Mouse (Mus musculus): ENCODE measurements at regions not wholly inside any gene's neighbourhood (a gene's known extent, or its start where the extent isn't known, plus 50 kb on each side); places are given as distances from the start of the nearest gene placed in this dataset.
A peak's percentile ranks its signal among the peaks of the same experiment; 100 is the strongest.

DNA sequence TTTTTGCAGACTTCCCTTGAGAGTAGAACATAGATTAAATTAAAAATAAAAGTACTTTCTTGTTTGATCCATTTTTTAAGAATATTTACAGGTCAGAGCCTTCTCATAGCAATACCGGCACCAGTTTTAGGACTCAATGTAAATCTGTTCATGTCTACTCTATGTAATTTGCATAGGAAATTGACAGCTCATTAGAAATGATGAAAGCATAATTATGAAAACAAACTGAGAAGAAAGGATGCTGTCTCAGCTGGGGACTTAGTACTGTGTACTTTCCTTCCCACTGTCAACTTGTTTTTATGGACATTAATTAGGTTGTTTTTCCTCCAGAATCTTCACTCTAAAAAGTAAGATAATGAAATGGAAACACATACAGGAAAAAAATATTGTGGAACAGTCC lies 3344.8 kb upstream of the Gm6569 start:
- Histone ChIP-seq H3K9ac (no peak overlapping the region), H3K4me2 (replicated peaks) (no peak overlapping the region), H3K4me3 (no peak overlapping the region), H3K27me3 (replicated peaks) (no peaks in the 10 kb centered on the region), H3K4me1 (no peaks in the 10 kb centered on the region), H3K9me3 (no peaks in the 10 kb centered on the region), H3K36me3 (no peaks in the 10 kb centered on the region), H3K27ac (no peak overlapping the region)
- WGBS, result 90% methylated on average over 1 of the region's 1 CpGs
- ATAC-seq (ENCODE audit: low FRiP score, low read depth), result no peak

DNA sequence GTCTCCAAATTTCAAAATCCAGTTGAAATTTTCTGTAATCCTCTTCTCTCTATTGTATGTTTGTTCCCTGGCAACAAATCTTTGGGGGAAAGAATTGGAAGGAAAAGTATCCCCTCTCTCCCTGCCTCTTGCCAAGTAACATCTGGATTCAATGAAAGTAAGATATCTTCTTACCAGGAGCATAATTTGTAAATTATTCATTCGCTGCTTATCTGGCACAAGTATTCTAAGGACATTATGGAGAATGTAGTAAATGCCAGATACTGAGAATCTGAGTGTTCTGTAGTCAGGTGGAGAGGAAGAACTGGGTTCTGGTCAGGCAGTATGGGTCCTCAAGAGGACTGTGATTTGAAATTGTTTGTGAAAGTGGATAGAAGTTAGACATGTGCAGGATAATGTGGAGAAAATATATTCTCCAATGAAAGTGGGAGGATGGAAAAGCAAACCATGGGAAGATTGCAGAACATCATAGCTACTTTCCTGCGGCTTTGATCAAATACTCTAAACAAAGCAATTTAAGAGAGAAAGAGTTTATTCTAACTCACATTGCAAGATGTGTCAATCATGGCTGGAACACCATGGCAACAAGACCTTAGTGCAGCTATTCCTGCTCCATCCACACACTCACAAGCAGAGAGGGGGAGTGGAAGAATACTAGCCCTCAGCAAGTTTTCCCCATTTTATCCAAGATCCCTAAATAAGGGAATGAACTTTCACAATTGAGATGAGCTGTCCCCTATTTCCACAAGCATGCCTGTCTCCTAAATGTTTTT lies 3327.1 kb upstream of the Gm6569 start:
- Histone ChIP-seq H3K9me3 (no peaks in the 10 kb centered on the region), H3K27ac (no peak overlapping the region), H3K27me3 (replicated peaks) (no peaks in the 10 kb centered on the region), H3K4me3 (no peak overlapping the region), H3K36me3 (no peaks in the 10 kb centered on the region), H3K4me2 (replicated peaks) (no peak overlapping the region), H3K9ac (no peak overlapping the region), H3K4me1 (no peaks in the 10 kb centered on the region)
- WGBS, result 85% methylated on average over 2 of the region's 2 CpGs
- ATAC-seq (ENCODE audit: low FRiP score, low read depth), result no peak

DNA sequence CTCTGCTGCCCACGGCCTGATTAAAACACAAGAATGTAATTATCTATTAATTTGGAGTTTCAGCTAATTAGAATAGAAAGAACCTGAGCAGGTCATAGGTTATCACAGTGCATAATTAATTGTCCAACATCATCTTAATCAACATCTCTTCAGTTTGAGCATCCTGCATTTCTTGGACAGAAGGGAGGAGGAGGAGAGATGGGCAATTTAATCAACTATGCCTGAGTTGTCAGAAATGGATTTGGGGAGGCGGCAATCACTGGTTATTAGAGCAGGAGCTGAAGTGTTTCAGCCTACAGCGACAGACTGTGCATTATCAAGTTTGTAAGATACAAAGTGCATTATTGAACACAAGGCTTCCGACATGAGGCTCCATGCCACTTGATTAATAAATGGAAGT lies 3313.8 kb upstream of the Gm6569 start:
- WGBS, result 69% methylated on average over 4 of the region's 4 CpGs

DNA sequence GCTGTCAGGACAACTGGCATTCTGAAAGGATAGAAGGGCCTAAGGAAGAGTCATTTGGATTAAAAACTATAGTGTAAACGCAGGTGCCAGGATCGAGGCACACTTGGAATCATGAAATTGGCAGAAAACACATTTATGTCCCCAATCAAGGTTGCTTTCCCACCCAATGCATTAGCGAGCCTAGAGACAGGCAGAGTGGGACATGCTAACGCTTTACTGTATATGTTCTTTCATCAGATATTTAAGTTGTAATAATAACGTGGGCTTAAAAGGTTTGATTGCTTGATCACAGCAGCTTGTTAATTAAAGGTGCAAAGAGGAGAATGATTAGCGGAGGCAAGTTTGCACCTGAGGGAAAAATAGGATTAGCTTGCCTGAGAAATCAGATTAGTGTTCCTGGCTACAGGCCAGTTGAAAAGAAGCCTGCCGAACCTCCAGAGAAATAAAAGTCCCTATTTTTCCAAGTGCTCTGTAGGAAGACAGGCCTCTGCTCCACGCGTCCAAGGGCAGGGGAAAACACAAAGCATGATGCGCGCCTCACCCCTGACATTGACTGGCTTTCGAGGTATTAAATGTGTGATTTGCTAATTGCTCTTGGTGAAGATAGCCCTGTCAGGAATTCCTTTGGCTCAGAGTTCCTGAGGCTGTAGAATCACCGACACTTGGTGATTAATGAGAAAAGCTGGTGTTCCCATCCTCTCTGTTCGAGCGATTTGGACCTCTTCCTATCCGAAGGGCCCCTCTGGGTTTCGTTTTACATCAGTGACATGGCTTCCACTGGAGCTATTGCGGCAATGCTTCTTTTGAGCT lies 3279.4 kb upstream of the Gm6569 start:
- no peaks in the 10 kb centered on the region for H3K36me3 ChIP-seq
- no peaks in the 10 kb centered on the region for H3K4me1 ChIP-seq
- 61% methylated on average over 18 of the region's 18 CpGs for WGBS
- H3K9me3 ChIP-seq, result no peaks in the 10 kb centered on the region
- no peak overlapping the region for H3K4me3 ChIP-seq
- no peaks in the 10 kb centered on the region for H3K27me3 ChIP-seq (replicated peaks)
- no peak overlapping the region for H3K4me2 ChIP-seq (replicated peaks)
- H3K27ac ChIP-seq, result no peak overlapping the region
- no peak for ATAC-seq (ENCODE audit: low FRiP score, low read depth)
- H3K9ac ChIP-seq, result no peak overlapping the region

More for the DNA sequence above, 3313.8 kb upstream of the Gm6569 start:
- no peaks in the 10 kb centered on the region for H3K9me3 ChIP-seq
- no peak overlapping the region for H3K9ac ChIP-seq
- no peaks in the 10 kb centered on the region for H3K4me1 ChIP-seq
- no peak for ATAC-seq (ENCODE audit: low FRiP score, low read depth)
- H3K4me3 ChIP-seq, result no peak overlapping the region
- no peaks in the 10 kb centered on the region for H3K36me3 ChIP-seq
- no peak overlapping the region for H3K27ac ChIP-seq
- H3K27me3 ChIP-seq (replicated peaks), result no peaks in the 10 kb centered on the region
- no peak overlapping the region for H3K4me2 ChIP-seq (replicated peaks)

DNA sequence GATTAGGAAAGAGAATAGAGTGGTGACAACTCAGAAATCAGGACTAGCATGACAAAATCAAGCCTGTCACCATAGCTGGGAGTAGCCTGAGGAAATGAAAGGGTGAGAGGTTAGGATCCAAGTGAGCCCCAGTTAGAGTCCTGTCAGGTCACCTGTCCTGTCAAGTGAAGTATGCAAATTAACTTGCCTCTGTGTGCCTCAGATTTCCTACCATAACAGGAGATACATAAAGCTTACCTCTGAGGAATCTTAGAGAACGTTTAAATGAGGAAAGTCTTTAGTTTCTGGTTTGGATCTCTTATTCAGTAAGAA lies 3278.8 kb upstream of the Gm6569 start:
- no peaks in the 10 kb centered on the region for H3K4me1 ChIP-seq
- 71% methylated on average over 1 of the region's 1 CpGs for WGBS
- ATAC-seq (ENCODE audit: low FRiP score, low read depth), result no peak
- H3K9ac ChIP-seq, result no peak overlapping the region
- H3K4me3 ChIP-seq, result no peak overlapping the region
- no peak overlapping the region for H3K4me2 ChIP-seq (replicated peaks)
- no peaks in the 10 kb centered on the region for H3K27me3 ChIP-seq (replicated peaks)
- no peaks in the 10 kb centered on the region for H3K36me3 ChIP-seq
- H3K27ac ChIP-seq, result no peak overlapping the region
- H3K9me3 ChIP-seq, result no peaks in the 10 kb centered on the region

DNA sequence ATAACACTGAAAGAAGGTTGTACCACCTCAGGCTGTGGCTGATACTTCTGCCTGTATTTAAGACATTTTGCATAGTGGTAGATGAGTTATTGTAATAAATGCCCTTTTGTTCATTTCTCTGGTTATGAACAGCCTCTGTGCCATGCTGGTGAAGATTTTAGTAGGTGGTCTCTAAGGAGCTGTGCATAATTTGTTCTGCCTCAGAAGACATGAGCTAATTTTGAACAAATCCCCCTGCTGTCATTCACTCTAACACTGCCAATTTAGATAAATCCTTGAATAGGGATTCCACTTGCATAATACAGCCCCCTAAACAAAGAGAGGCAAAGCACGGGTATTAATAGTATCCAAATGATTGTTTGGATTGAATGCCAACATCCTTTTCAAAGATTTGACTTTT lies 3240.1 kb upstream of the Gm6569 start:
- Histone ChIP-seq H3K9me3 (no peaks in the 10 kb centered on the region), H3K36me3 (no peaks in the 10 kb centered on the region), H3K4me3 (no peak overlapping the region), H3K27me3 (replicated peaks) (no peaks in the 10 kb centered on the region), H3K4me1 (no peaks in the 10 kb centered on the region), H3K4me2 (replicated peaks) (no peak overlapping the region), H3K27ac (no peak overlapping the region), H3K9ac (no peak overlapping the region)
- no peak for ATAC-seq (ENCODE audit: low FRiP score, low read depth)
- WGBS, result 35% methylated on average over 1 of the region's 1 CpGs

DNA sequence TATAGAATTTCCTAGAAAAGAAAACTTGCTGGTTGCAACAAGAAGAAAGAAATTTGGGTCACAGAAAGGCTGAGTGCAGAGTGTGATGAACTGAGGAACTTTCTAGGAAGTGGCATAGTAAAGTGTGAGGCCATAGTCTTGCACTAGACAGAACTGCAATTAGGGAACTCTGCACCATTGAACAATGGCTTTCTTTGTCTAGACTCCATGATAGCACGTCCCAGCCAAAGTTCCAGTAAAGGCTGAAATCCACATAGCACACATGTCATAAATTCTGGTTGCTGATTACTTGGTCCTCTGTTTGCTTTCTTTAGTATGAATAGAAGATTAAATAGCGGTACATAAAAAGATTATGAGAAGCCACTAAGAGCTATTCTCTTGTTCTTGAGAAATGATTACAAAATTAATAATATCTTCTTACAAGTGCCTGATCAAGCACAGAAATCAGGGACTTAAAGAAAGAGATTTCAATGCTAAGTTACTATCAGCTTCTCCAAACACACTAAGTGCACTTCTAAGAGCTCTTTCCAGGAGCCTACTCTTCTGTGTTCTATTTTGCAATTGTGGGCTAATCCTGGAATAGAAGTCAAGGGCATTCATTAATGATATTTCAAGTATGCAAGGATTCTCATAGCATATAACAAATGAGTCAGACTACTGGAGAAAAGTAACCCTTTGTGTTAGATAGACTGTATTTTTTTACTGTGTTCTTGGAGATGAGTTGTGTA lies 3233.4 kb upstream of the Gm6569 start:
- Histone ChIP-seq H3K4me1 (no peaks in the 10 kb centered on the region), H3K9me3 (no peaks in the 10 kb centered on the region), H3K36me3 (no peaks in the 10 kb centered on the region), H3K27ac (no peak overlapping the region), H3K9ac (no peak overlapping the region), H3K4me3 (no peak overlapping the region), H3K4me2 (replicated peaks) (no peak overlapping the region), H3K27me3 (replicated peaks) (no peaks in the 10 kb centered on the region)
- ATAC-seq (ENCODE audit: low FRiP score, low read depth), result no peak
- WGBS, result 54% methylated on average over 2 of the region's 2 CpGs

DNA sequence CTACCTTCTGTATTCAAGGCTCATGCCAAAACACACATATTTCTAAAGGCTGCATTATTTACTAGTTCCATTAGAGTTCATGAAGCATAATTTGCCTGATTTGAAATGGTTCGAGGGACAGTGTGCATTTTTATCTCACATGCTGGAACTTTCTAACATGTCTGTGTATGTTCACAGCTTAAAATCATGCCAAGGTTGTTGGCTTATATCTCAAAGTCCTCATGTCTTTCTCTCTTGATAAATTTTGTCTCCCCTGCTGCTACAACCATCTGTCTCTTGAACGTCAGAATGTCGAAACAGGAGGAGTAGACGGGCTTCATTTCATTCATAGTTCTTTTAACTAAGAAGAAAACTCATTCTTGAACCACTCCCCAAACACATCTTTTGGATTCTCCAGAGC lies 3229.1 kb upstream of the Gm6569 start:
- Histone ChIP-seq H3K36me3 (no peaks in the 10 kb centered on the region), H3K27me3 (replicated peaks) (no peaks in the 10 kb centered on the region), H3K27ac (no peak overlapping the region), H3K4me2 (replicated peaks) (no peak overlapping the region), H3K4me3 (no peak overlapping the region), H3K9ac (no peak overlapping the region), H3K4me1 (no peaks in the 10 kb centered on the region), H3K9me3 (no peaks in the 10 kb centered on the region)
- no peak for ATAC-seq (ENCODE audit: low FRiP score, low read depth)
- 87% methylated on average over 4 of the region's 4 CpGs for WGBS

DNA sequence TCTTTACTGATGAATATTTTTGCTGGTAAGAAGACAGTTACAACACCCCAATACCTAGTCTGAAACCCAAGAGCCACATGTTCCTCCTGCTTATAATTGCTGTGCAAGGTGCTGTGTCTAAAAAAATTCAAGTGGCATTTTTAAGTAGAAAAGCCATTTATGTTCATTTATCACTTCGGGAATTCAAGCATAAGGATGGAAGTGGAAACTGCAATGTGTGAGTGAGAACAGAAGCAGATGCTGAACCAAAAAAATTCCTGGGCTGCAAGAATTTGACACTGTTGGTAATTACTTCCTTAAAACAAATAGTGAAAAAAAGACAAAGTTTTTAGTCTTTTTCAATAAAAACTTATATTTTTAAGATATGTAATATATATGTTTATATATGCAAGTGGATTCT lies 3227.5 kb upstream of the Gm6569 start:
- H3K4me1 ChIP-seq, result no peaks in the 10 kb centered on the region
- H3K9ac ChIP-seq, result no peak overlapping the region
- ATAC-seq (ENCODE audit: low FRiP score, low read depth), result no peak
- no peak overlapping the region for H3K4me2 ChIP-seq (replicated peaks)
- H3K27ac ChIP-seq, result no peak overlapping the region
- 91% methylated on average over 1 of the region's 1 CpGs for WGBS
- no peaks in the 10 kb centered on the region for H3K9me3 ChIP-seq
- no peaks in the 10 kb centered on the region for H3K36me3 ChIP-seq
- no peaks in the 10 kb centered on the region for H3K27me3 ChIP-seq (replicated peaks)
- no peak overlapping the region for H3K4me3 ChIP-seq

DNA sequence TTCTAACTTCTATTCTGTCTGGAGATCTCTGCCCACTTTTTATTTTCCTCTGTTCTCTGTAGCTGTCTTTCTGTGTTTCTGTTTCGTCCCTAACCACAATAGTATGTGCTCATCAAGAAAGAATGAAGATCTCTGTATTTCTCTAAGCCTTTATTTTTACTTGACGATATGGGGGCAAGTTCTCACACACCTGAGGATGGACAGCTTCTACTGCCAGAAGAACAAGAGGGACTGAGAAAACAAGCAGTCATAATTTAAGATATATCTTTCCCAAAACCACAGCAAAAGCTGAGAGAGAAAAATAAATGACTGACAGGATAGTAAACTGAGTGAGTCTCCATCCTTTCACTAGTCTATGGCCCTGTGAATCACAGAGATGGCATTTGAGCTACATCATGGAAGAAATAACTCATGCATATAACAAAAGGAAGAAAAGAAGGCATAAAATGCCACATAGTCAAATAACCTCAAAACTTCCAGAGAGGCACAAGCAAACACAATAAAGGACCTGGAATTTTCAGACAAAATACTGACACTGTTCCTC lies 3216.2 kb upstream of the Gm6569 start:
- no peak overlapping the region for H3K9ac ChIP-seq
- ATAC-seq (ENCODE audit: low FRiP score, low read depth), result no peak
- no peaks in the 10 kb centered on the region for H3K27me3 ChIP-seq (replicated peaks)
- H3K4me3 ChIP-seq, result no peak overlapping the region
- H3K4me2 ChIP-seq (replicated peaks), result no peak overlapping the region
- H3K27ac ChIP-seq, result no peak overlapping the region
- H3K9me3 ChIP-seq, result no peaks in the 10 kb centered on the region
- no peaks in the 10 kb centered on the region for H3K36me3 ChIP-seq
- WGBS, result 67% methylated on average over 2 of the region's 2 CpGs
- H3K4me1 ChIP-seq, result no peaks in the 10 kb centered on the region

DNA sequence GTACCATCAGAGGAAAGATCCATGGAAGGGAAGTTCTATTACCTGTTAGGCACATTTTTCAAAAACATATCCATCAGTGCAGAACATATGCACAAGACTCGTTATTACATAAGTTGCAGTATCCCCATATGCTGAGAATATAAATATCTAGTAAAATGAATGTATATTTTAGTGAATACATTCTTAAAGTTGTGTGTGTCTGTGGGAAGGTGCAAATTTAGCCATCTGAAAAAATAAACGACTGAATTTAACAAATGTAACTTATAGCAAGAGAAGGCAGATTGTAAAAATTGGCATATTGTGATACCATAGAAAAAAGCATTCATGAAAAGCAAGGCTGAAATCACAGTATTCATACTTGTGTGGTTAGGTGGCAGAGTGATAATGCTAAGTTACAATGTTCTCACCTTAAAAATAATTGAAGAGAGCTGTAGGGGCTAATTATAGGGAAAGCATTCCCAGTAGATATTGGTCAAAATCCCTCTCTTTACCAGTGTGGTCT lies 3193.3 kb upstream of the Gm6569 start:
- WGBS, result 81% methylated on average over 2 of the region's 2 CpGs
- Histone ChIP-seq H3K4me2 (replicated peaks) (no peak overlapping the region), H3K27me3 (replicated peaks) (no peaks in the 10 kb centered on the region), H3K27ac (no peak overlapping the region), H3K36me3 (no peaks in the 10 kb centered on the region), H3K9ac (no peak overlapping the region), H3K4me3 (no peak overlapping the region), H3K9me3 (no peaks in the 10 kb centered on the region), H3K4me1 (no peaks in the 10 kb centered on the region)
- no peak for ATAC-seq (ENCODE audit: low FRiP score, low read depth)

DNA sequence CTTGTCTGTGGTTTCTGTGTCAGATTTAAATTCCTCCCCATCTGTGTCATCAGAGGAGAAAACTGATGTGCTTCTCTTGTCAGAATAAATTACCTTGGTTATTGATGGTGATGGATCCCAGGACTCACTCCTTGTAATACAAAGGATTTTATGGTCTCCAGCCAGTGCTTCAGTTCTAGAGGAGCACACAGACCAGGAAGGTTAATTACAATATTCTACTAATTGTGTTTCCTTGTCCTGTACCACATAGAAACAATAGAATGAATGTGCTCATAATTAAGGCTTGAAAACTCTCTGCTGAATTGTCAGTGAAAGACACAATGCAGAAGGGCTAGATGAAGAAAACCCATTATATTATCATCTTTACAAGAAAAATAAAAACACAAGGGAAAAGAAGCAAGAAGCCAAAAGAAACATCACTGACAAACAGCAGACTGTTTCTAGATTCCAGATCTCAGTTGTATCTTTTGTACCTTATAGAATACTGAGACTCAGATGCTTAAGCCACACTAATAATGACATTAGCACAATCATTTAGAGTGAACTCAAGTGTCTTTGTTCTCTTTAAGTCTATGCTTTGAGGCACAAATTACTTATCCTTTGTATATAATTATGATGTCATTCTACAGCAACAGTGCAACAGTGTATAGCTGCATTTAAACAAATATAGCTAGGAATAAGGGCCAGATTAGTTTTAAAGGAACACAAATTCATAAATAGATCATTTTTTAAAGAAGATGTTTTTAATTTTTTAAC lies 3189.7 kb upstream of the Gm6569 start:
- no peak overlapping the region for H3K9ac ChIP-seq
- H3K9me3 ChIP-seq, result no peaks in the 10 kb centered on the region
- peak; percentile 90 for ATAC-seq (ENCODE audit: low FRiP score, low read depth)
- H3K27ac ChIP-seq, result no peak overlapping the region
- no peaks in the 10 kb centered on the region for H3K27me3 ChIP-seq (replicated peaks)
- no peaks in the 10 kb centered on the region for H3K36me3 ChIP-seq
- H3K4me1 ChIP-seq, result no peaks in the 10 kb centered on the region
- H3K4me3 ChIP-seq, result no peak overlapping the region
- H3K4me2 ChIP-seq (replicated peaks), result no peak overlapping the region
